Mouse (Mus musculus) CH12.LX (cell line): ENCODE data around the gene Pcca. TPM values are rescaled to one million over a fixed set of nuclear protein-coding genes. Genes with fewer than 3 reads are reported as not detected.

Experiments used
- DNase-seq: peaks from one replicate; pipeline ENCODE4 v3.0.0-alpha.2; 2013; ENCODE audit errors: extremely low read depth
- H3K27ac ChIP-seq: 2 replicates; pipeline ENCODE4 v1.5.1; 2012; ENCODE audit warnings: low read depth, mild to moderate bottlenecking, control low read depth, moderate library complexity; ENCODE audit not compliant: insufficient read depth
- H3K27me3 ChIP-seq: replicated peaks from 2 replicates; pipeline ENCODE3; 2012; ENCODE audit warnings: inconsistent platforms
- H3K36me3 ChIP-seq, 2 experiments: replicated peaks in 1 of 2; 2 replicates each; pipeline versions ENCODE3 to v1.6.1; 2012; ENCODE audit warnings: inconsistent platforms in 1 of 2, low read length in 1 of 2, mild to moderate bottlenecking in 1 of 2, mixed read lengths in 1 of 2, moderate library complexity in 1 of 2; ENCODE audit not compliant: control insufficient read depth in 1 of 2, insufficient read depth in 1 of 2
- H3K4me1 ChIP-seq, 2 experiments: 2 replicates each; pipeline ENCODE4 v1.6.1; 2012; ENCODE audit warnings: inconsistent platforms in 1 of 2, moderate library complexity in 1 of 2; ENCODE audit not compliant: insufficient read depth in 2 of 2, control insufficient read depth in 1 of 2
- H3K4me2 ChIP-seq: 2 replicates; pipeline ENCODE4 v1.6.1; 2012; ENCODE audit warnings: low read depth, mild to moderate bottlenecking, control low read depth; ENCODE audit not compliant: poor library complexity, insufficient read depth, severe bottlenecking
- H3K4me3 ChIP-seq, 3 experiments: fragments of 150-350 bp in 1 of 3; sonication (generic) in 1 of 3; replicated peaks in 1 of 3; 2 replicates each; pipeline versions ENCODE3 to v1.5.1; 2011 to 2012; ENCODE audit warnings: low read depth in 2 of 3, low read length in 2 of 3, mild to moderate bottlenecking in 2 of 3, moderate library complexity in 2 of 3, control low read depth in 1 of 3, improper control_type of control experiment in 1 of 3, inconsistent platforms in 1 of 3, mixed read lengths in 1 of 3; ENCODE audit not compliant: poor library complexity in 1 of 3
- H3K79me2 ChIP-seq: replicated peaks from 2 replicates; pipeline ENCODE4 v1.6.1; 2012; ENCODE audit warnings: mild to moderate bottlenecking, moderate library complexity; ENCODE audit not compliant: control insufficient read depth, poor library complexity, insufficient read depth, severe bottlenecking; ENCODE audit errors: extremely low read depth
- H3K9ac ChIP-seq: 2 replicates; pipeline ENCODE4 v1.6.1; 2012; ENCODE audit warnings: low read depth, mild to moderate bottlenecking, control low read depth, moderate library complexity; ENCODE audit not compliant: insufficient read depth
- H3K9me3 ChIP-seq: replicated peaks from 2 replicates; pipeline ENCODE3; 2012; ENCODE audit warnings: low read length, inconsistent platforms, mixed read lengths
- BHLHE40 ChIP-seq: IDR thresholded peaks from 2 replicates; pipeline ENCODE4 v1.6.1; 2011; ENCODE audit warnings: mild to moderate bottlenecking, low read depth, low read length, improper control_type of control experiment
- E2F4 ChIP-seq: IDR thresholded peaks from 2 replicates; pipeline ENCODE4 v1.6.1; 2011; ENCODE audit warnings: low read depth, low read length, improper control_type of control experiment; ENCODE audit not compliant: insufficient replicate concordance
- EP300 ChIP-seq: IDR thresholded peaks from 2 replicates; pipeline ENCODE4 v1.6.1; 2011; ENCODE audit warnings: low read length, improper control_type of control experiment
- ETS1 ChIP-seq: conservative IDR thresholded peaks from 2 replicates; pipeline ENCODE4 v1.6.1; 2012; ENCODE audit warnings: low read depth, mild to moderate bottlenecking, inconsistent platforms, low read length, improper control_type of control experiment, moderate library complexity
- JUND ChIP-seq: conservative IDR thresholded peaks from 2 replicates; pipeline ENCODE4 v1.6.1; 2011; ENCODE audit warnings: low read depth, low read length, improper control_type of control experiment
- KAT2A ChIP-seq: IDR thresholded peaks from 2 replicates; pipeline ENCODE4 v1.6.1; 2012; ENCODE audit warnings: low read length, improper control_type of control experiment, inconsistent platforms; ENCODE audit not compliant: insufficient replicate concordance
- MEF2A ChIP-seq: IDR thresholded peaks from 2 replicates; pipeline ENCODE4 v1.6.1; 2014; ENCODE audit warnings: low read depth, mild to moderate bottlenecking, inconsistent platforms, low read length, improper control_type of control experiment, borderline replicate concordance
- MXI1 ChIP-seq: IDR thresholded peaks from 2 replicates; pipeline ENCODE4 v1.6.1; 2011; ENCODE audit warnings: mild to moderate bottlenecking, low read depth, low read length, improper control_type of control experiment
- NRF1 ChIP-seq: IDR thresholded peaks from 2 replicates; pipeline ENCODE4 v1.6.1; 2014; ENCODE audit warnings: low read depth, mild to moderate bottlenecking, inconsistent platforms, low read length, improper control_type of control experiment, moderate library complexity
- PAX5 ChIP-seq: IDR thresholded peaks from 2 replicates; pipeline ENCODE4 v1.6.1; 2012; ENCODE audit warnings: low read length, inconsistent platforms, mixed read lengths
- POLR2A ChIP-seq: IDR thresholded peaks from 2 replicates; pipeline ENCODE4 v1.6.1; 2011; ENCODE audit warnings: low read depth, mild to moderate bottlenecking, improper control_type of control experiment, low read length
- POLR2AphosphoS2 ChIP-seq: IDR thresholded peaks from 2 replicates; pipeline ENCODE4 v1.6.1; 2011; ENCODE audit warnings: low read depth, low read length, improper control_type of control experiment
- RAD21 ChIP-seq: IDR thresholded peaks from 2 replicates; pipeline ENCODE4 v1.6.1; 2011; ENCODE audit warnings: low read depth, mild to moderate bottlenecking, low read length, improper control_type of control experiment, moderate library complexity
- RCOR1 ChIP-seq: conservative IDR thresholded peaks from 2 replicates; pipeline ENCODE4 v1.6.1; 2012; ENCODE audit warnings: low read depth, mild to moderate bottlenecking, inconsistent platforms, low read length, improper control_type of control experiment
- UBTF ChIP-seq: IDR thresholded peaks from 2 replicates; pipeline ENCODE4 v1.6.1; 2012; ENCODE audit warnings: low read depth, mild to moderate bottlenecking, inconsistent platforms, low read length, improper control_type of control experiment, moderate library complexity
- USF1 ChIP-seq: IDR thresholded peaks from 2 replicates; pipeline ENCODE4 v1.6.1; 2014; ENCODE audit warnings: low read depth, mild to moderate bottlenecking, inconsistent platforms, low read length, improper control_type of control experiment
- USF2 ChIP-seq: conservative IDR thresholded peaks from 2 replicates; pipeline ENCODE4 v1.6.1; 2011; ENCODE audit warnings: low read depth, low read length, improper control_type of control experiment
- ZMIZ1 ChIP-seq: IDR thresholded peaks from 2 replicates; pipeline ENCODE4 v1.6.1; 2012; ENCODE audit warnings: low read depth, mild to moderate bottlenecking, inconsistent platforms, low read length, improper control_type of control experiment
- ZNF384 ChIP-seq: IDR thresholded peaks from 2 replicates; pipeline ENCODE4 v1.6.1; 2012; ENCODE audit warnings: low read depth, low read length, improper control_type of control experiment, inconsistent platforms
- dilution Hi-C: fragments of 300-500 bp; cut with MboI; formaldehyde crosslinking; loops from 2 replicates; pipeline ENCODE4 v1.14.3; 2020; ENCODE audit warnings: low sequenced_read_pairs; ENCODE audit not compliant: extremely low pct_unique_long_range_greater_than_20kb, extremely low pct_ligation_motif_present
- in situ Hi-C: fragments of 300-500 bp; cut with MboI; formaldehyde crosslinking; loops from 3 replicates; pipeline ENCODE4 v1.14.3; 2019; ENCODE audit warnings: low sequenced_read_pairs, low pct_ligation_motif_present, low pct_unique_long_range_greater_than_20kb, mixed read lengths
- polyA plus RNA-seq: library from polyadenylated mRNA; unstranded; fragments of >175 nt; gene quantifications from 2 replicates; pipeline ENCODE4 v1.2.1, GENCODE M21; 2012; ENCODE audit warnings: low read depth; ENCODE audit not compliant: insufficient read length
- total RNA-seq, 2 experiments: library from RNA; depleted of rRNA; stranded (reverse); fragments of 300-350 nt in 1 of 2; fragments of >200 nt in 1 of 2; gene quantifications; 2 replicates each; pipeline ENCODE4 v1.2.3; 2012 to 2014

Gene Pcca
- total and polyA plus RNA-seq, 3 experiments: 11.2 to 39.0 (median 23.8) TPM

DNA sequence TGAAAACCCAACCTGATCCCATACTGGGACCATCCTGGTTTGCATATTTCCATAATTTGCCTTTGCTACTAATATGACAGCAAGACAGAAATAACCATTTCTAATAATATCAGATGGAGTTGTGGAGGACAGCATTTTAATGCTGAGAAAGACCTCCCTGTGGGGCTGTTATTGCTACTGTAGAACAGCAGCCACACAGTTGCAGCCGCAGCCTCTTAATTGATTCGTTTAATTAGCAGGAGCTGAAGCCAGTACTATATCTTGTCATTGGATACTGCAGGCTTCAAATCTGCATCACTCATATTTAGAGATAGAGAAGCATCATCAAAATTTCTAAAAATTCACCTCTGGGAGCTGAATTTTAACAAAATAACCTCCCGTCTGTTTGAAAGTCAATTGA lies 286.9 kb downstream of the Pcca start:
- no peak overlapping the region for H3K9ac ChIP-seq
- H3K27me3 ChIP-seq: no peaks in the 10 kb centered on the region
- no peaks in the 10 kb centered on the region for H3K9me3 ChIP-seq
- dilution Hi-C loops (no loop called here), in situ Hi-C loops (no loop called here)
- H3K27ac ChIP-seq: no peak overlapping the region
- H3K4me2 ChIP-seq: no peak overlapping the region
- peaks cover 4 to 12% of the 10 kb centered on the region in 2 experiments; a peak in 3 of 4 replicates for H3K4me1 ChIP-seq
- no peak overlapping the region for H3K4me3 ChIP-seq
- H3K36me3 ChIP-seq: peaks cover 2% of the 10 kb centered on the region in 2 experiments
- no peaks in the 10 kb centered on the region for H3K79me2 ChIP-seq
- no peak for TF ChIP-seq RAD21
- no peak for TF ChIP-seq POLR2AphosphoS2
- no peak for TF ChIP-seq UBTF
- TF ChIP-seq KAT2A: no peak
- no peak for TF ChIP-seq ETS1
- no peak for TF ChIP-seq ZMIZ1
- no peak for TF ChIP-seq E2F4
- TF ChIP-seq RCOR1: no peak
- TF ChIP-seq BHLHE40: no peak
- TF ChIP-seq, all 38 proteins: peak for 0
- DNase-seq: no peak

DNA sequence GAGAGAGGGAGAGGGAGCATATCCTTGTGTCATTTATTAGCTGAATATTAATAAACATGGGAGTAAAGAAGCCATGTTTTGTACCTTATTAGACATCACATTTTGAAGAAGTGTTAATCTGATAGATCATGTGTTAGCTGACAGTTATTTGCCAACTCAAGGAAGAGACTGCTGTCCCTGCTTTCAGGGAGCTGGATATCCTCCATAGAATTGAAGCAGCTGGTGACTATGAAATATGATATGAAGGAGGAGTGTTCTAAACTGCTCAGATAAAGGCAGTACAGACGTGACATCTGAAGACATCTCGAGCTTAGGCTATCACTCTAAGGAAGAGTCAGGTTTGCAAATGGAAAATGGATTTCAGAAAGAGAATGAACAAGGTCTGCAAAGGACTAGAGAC lies 289.7 kb downstream of the Pcca start:
- TF ChIP-seq BHLHE40 (no peak), KAT2A (no peak), MEF2A (no peak), PAX5 (no peak), USF2 (no peak), POLR2A (no peak), EP300 (no peak)
- no peak overlapping the region for H3K4me3 ChIP-seq
- H3K27ac ChIP-seq: no peak overlapping the region
- H3K36me3 ChIP-seq: peaks cover 5 to 7% of the 10 kb centered on the region in 2 experiments
- no peak overlapping the region for H3K9ac ChIP-seq
- no peaks in the 10 kb centered on the region for H3K27me3 ChIP-seq
- dilution Hi-C loops: no loop called here
- DNase-seq: no peak
- H3K79me2 ChIP-seq: no peaks in the 10 kb centered on the region
- no peak overlapping the region for H3K4me2 ChIP-seq
- peaks cover 4 to 12% of the 10 kb centered on the region in 2 experiments; a peak in 3 of 4 replicates for H3K4me1 ChIP-seq
- H3K9me3 ChIP-seq: no peaks in the 10 kb centered on the region
- in situ Hi-C loops: no loop called here

DNA sequence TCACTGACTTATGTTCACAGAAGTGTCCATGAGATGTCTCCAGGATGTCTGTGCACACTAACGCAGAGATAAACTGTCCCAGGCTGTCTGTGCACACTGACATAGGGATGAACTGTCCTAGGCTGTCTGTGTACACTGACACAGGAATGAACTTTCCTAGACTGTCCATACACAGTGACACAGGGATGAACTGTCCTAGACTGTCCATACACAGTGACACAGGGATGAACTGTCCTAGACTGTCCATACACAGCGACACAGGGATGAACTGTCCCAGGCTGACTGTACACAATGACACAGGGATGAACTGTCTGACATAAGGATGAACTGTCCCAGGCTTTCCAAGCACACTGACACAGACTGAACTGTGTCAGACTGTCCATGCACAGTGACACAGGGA lies 291.3 kb downstream of the Pcca start:
- dilution Hi-C loops (no loop called here), in situ Hi-C loops (no loop called here)
- no peak overlapping the region for H3K4me3 ChIP-seq
- no peaks in the 10 kb centered on the region for H3K27me3 ChIP-seq
- peaks cover 5 to 7% of the 10 kb centered on the region in 2 experiments for H3K36me3 ChIP-seq
- no peaks in the 10 kb centered on the region for H3K79me2 ChIP-seq
- TF ChIP-seq USF1: no peak
- TF ChIP-seq NRF1: no peak
- TF ChIP-seq POLR2A: no peak
- TF ChIP-seq ZMIZ1: no peak
- no peak for TF ChIP-seq USF2
- no peak for TF ChIP-seq POLR2AphosphoS2
- no peak for TF ChIP-seq ZNF384
- TF ChIP-seq ETS1: no peak
- TF ChIP-seq KAT2A: no peak
- TF ChIP-seq MXI1: no peak
- no peak for TF ChIP-seq JUND
- H3K9me3 ChIP-seq: no peaks in the 10 kb centered on the region
- no peak for DNase-seq
- H3K27ac ChIP-seq: no peak overlapping the region
- H3K4me1 ChIP-seq: peaks cover 12 to 23% of the 10 kb centered on the region in 2 experiments
- H3K9ac ChIP-seq: no peak overlapping the region
- H3K4me2 ChIP-seq: no peak overlapping the region
